8 mouse cellular contexts compared by ENCODE assay signal in genomic region chr10:62683043-62683442, GRCm38 (mm10). TPM values are rescaled to one million over a fixed set of nuclear protein-coding genes. Genes with fewer than 3 reads are reported as not detected.
A peak's percentile ranks its signal among the peaks of the same experiment; 100 is the strongest.
DNase-seq lines count a peak whose midpoint lies in the region; ATAC-seq and TF ChIP-seq lines count a peak whose summit lies in the region.
"Had no signal": no experiment of that assay in that cellular context is flagged by ENCODE, and none has a peak within 500 bp of the region (broad histone marks: within the 10 kb centered on the region; RNA-seq: fewer than 3 reads in every experiment).

No protein-coding gene starts in this region.

- DNase-seq in kidney, adult 18-20 months = peak; percentile 44
- no peak for DNase-seq in MEL (ENCODE audit: low read depth, low spot score)
- peak; percentile 55 for DNase-seq in lung, postnatal 14 days
- DNase-seq in left cerebral cortex, postnatal 10 days (ENCODE audit: extremely low spot score in 1 of 2, low spot score in 2 of 2) = no peak
- DNase-seq in hindbrain, embryonic 11.5 days (ENCODE audit: low spot score) = no peak

- no peak for TF ChIP-seq POLR2A in MEL (IDR thresholded peaks at IDR 0.05; ENCODE audit: control insufficient read depth in 1 of 2, insufficient read depth in 1 of 2, low read depth in 1 of 2, low read length in 2 of 2, poor library complexity in 1 of 2)
- TF ChIP-seq POLR2A in embryonic fibroblast, embryonic 13.5 days (IDR thresholded peaks at IDR 0.05; ENCODE audit: low read depth, low read length) = no peak

- H3K9me3 ChIP-seq in kidney, embryonic 15.5 days (replicated peaks) = 0 out of 2 replicates have a peak, but pooled peaks cover 6% of the 10 kb centered on the region
- no peaks in the 10 kb centered on the region for H3K9me3 ChIP-seq in MEL (replicated peaks; ENCODE audit: insufficient read depth, low read length)
- H3K9me3 ChIP-seq in hindbrain, embryonic 11.5 days (ENCODE audit: control insufficient read depth, low read length) = no peaks in the 10 kb centered on the region

- no peak overlapping the region for H3K9ac ChIP-seq in kidney, embryonic 15.5 days
- H3K9ac ChIP-seq in MEL (ENCODE audit: control insufficient read depth, low read depth, low read length, poor library complexity, severe bottlenecking) = no peak overlapping the region
- no peak overlapping the region for H3K9ac ChIP-seq in hindbrain, embryonic 11.5 days (ENCODE audit: low read depth, low read length)

- no peak for ATAC-seq in kidney, embryonic 15.5 days (replicated peaks; ENCODE audit: low FRiP score)
- no peak for ATAC-seq in hindbrain, embryonic 11.5 days (ENCODE audit: low FRiP score)

- H3K36me3 ChIP-seq in kidney, embryonic 15.5 days = no peaks in the 10 kb centered on the region
- H3K36me3 ChIP-seq in MEL (ENCODE audit: control insufficient read depth in 1 of 2, insufficient read depth in 2 of 2, low read length in 2 of 2) = no peaks in the 10 kb centered on the region
- H3K36me3 ChIP-seq in hindbrain, embryonic 11.5 days (ENCODE audit: control insufficient read depth, insufficient read depth, low read length) = no peaks in the 10 kb centered on the region

- TF ChIP-seq CTCF in MEL (IDR thresholded peaks at IDR 0.05 in 2 of 3, conservative IDR thresholded peaks at IDR 0.05 in 1 of 3; ENCODE audit: control insufficient read depth in 1 of 3, insufficient read depth in 1 of 3, low read depth in 2 of 3, low read length in 3 of 3, poor library complexity in 1 of 3, severe bottlenecking in 1 of 3) = peak; percentile 19 to 60 (median 43)
- peak; percentile 27; the same call in 1 of the 2 replicates for TF ChIP-seq CTCF in embryonic fibroblast, embryonic 13.5 days (IDR thresholded peaks at IDR 0.05; ENCODE audit: borderline replicate concordance, insufficient read depth, low read length)

- H3K79me2 ChIP-seq in MEL (ENCODE audit: control insufficient read depth, insufficient read depth, low read length, poor library complexity) = no peaks in the 10 kb centered on the region

- H3K4me3 ChIP-seq in kidney, embryonic 15.5 days (replicated peaks) = no peak overlapping the region
- no peak overlapping the region for H3K4me3 ChIP-seq in MEL (ENCODE audit: control insufficient read depth in 1 of 2, insufficient read depth in 1 of 2, low read depth in 2 of 2, low read length in 2 of 2)
- no peak overlapping the region for H3K4me3 ChIP-seq in embryonic fibroblast, embryonic 13.5 days (ENCODE audit: insufficient read depth, low read length)
- no peak overlapping the region for H3K4me3 ChIP-seq in hindbrain, embryonic 11.5 days (ENCODE audit: low read depth, low read length)

- no peak for TF ChIP-seq EP300 in MEL (IDR thresholded peaks at IDR 0.05; ENCODE audit: low read depth in 1 of 2, low read length in 2 of 2)

- no peak overlapping the region for H3K27ac ChIP-seq in kidney, embryonic 15.5 days
- no peak overlapping the region for H3K27ac ChIP-seq in MEL (ENCODE audit: control insufficient read depth, low read depth, low read length)
- no peak overlapping the region for H3K27ac ChIP-seq in embryonic fibroblast, embryonic 13.5 days (ENCODE audit: insufficient read depth, low read length)
- H3K27ac ChIP-seq in hindbrain, embryonic 11.5 days (ENCODE audit: low read depth, low read length) = no peak overlapping the region
- H3K27ac ChIP-seq: macrophage had no signal

- H3K4me1 ChIP-seq in kidney, embryonic 15.5 days = 0 out of 2 replicates have a peak, but pooled peaks cover 2% of the 10 kb centered on the region
- no peaks in the 10 kb centered on the region for H3K4me1 ChIP-seq in MEL (ENCODE audit: control insufficient read depth in 1 of 2, insufficient read depth in 2 of 2, low read length in 2 of 2)
- H3K4me1 ChIP-seq in embryonic fibroblast, embryonic 13.5 days (ENCODE audit: control insufficient read depth, insufficient read depth, low read length) = no peaks in the 10 kb centered on the region
- peaks cover 4% of the 10 kb centered on the region; the same call in 1 of the 2 replicates for H3K4me1 ChIP-seq in hindbrain, embryonic 11.5 days (replicated peaks; ENCODE audit: control insufficient read depth, insufficient read depth, low read length)

- TF ChIP-seq RAD21 in MEL (IDR thresholded peaks at IDR 0.05; ENCODE audit: low read depth, low read length) = peak; percentile 27

- no peak overlapping the region for H3K4me2 ChIP-seq in kidney, embryonic 15.5 days
- H3K4me2 ChIP-seq in hindbrain, embryonic 11.5 days (replicated peaks; ENCODE audit: low read depth, low read length) = no peak overlapping the region

- intact Hi-C loops in left cerebral cortex, postnatal 10 days (cut with DNase I) = no loop called here

- no peaks in the 10 kb centered on the region for H3K27me3 ChIP-seq in kidney, embryonic 15.5 days
- peaks cover 1 to 3% of the 10 kb centered on the region in 2 experiments; a peak in 1 of 4 replicates for H3K27me3 ChIP-seq in MEL (ENCODE audit: control insufficient read depth in 1 of 2, insufficient read depth in 2 of 2, low read length in 2 of 2)
- peaks cover 17% of the 10 kb centered on the region for H3K27me3 ChIP-seq in hindbrain, embryonic 11.5 days (ENCODE audit: control insufficient read depth, insufficient read depth, low read length)

- 51% methylated on average over 5 of the region's 5 CpGs for WGBS in kidney, embryonic 15.5 days
- WGBS in hindbrain, embryonic 11.5 days = 64% methylated on average over 5 of the region's 5 CpGs

TF ChIP-seq in MEL, 35 proteins besides CTCF, POLR2A, EP300 and RAD21:
- TF ChIP-seq SMC3 (IDR thresholded peaks at IDR 0.05; ENCODE audit: low read depth, low read length) (peak; percentile 46), ZC3H11A (IDR thresholded peaks at IDR 0.05; ENCODE audit: low read depth, low read length) (no peak)

RNA-seq across cellular contexts. Expression of gene Ddx50, which starts 32.0 kb away (rescaled TPM):
- polyA plus RNA-seq in kidney, embryonic 15.5 days (2015; fragmentation: Nextera tagmentation; extraction: Ambion mirVana) = 122 and 126 TPM in 2 replicates
- 48.6 and 51.8 TPM in 2 replicates for total RNA-seq in MEL (2012; rRNA removed)
- 10 to 100 TPM in 1 of 2 experiments, not detected in 1; 71.5 TPM for polyA plus RNA-seq in MEL (2012; ENCODE audit: insufficient read depth in 1 of 2, insufficient read length in 2 of 2, low read depth in 1 of 2, low replicate concordance in 2 of 2, missing spikeins in 1 of 2)
- polyA plus RNA-seq in embryonic fibroblast, embryonic 13.5 days (2011; ENCODE audit: insufficient read length, low read depth, missing spikeins) = 119 and 165 TPM in 2 replicates
- 10 to 100 TPM; 85.1 to 92.5 TPM for total RNA-seq in left cerebral cortex, postnatal 10 days (2021)
- polyA plus RNA-seq in hindbrain, embryonic 11.5 days (2014; fragmentation: Nextera tagmentation; extraction: Ambion mirVana) = 124 and 143 TPM in 2 replicates

RNA-seq across cellular contexts. Expression of gene Stox1, which starts 42.9 kb away (rescaled TPM):
- polyA plus RNA-seq in kidney, embryonic 15.5 days (2015; fragmentation: Nextera tagmentation; extraction: Ambion mirVana) = 2.0 and 2.4 TPM in 2 replicates
- total RNA-seq in MEL (2012; rRNA removed) = not detected in 2 replicates
- polyA plus RNA-seq in MEL (2012; ENCODE audit: insufficient read depth in 1 of 2, insufficient read length in 2 of 2, low read depth in 1 of 2, low replicate concordance in 2 of 2, missing spikeins in 1 of 2) = not detected
- not detected in 2 replicates for polyA plus RNA-seq in embryonic fibroblast, embryonic 13.5 days (2011; ENCODE audit: insufficient read length, low read depth, missing spikeins)
- 1 to 10 TPM; 5.2 to 5.5 TPM for total RNA-seq in left cerebral cortex, postnatal 10 days (2021)
- polyA plus RNA-seq in hindbrain, embryonic 11.5 days (2014; fragmentation: Nextera tagmentation; extraction: Ambion mirVana) = 2.0 and 2.7 TPM in 2 replicates
- polyA plus RNA-seq: macrophage had no signal

Comparison
In these comparisons a context has a peak if more than half of its experiments do, and no peak if none do; other contexts are left out.
1. DNase-seq: peak in kidney, adult 18-20 months (single experiment) and lung, postnatal 14 days (single experiment); none in MEL (single experiment), left cerebral cortex, postnatal 10 days (0 of 2) and hindbrain, embryonic 11.5 days (single experiment).